Mouse (Mus musculus): ENCODE measurements around the gene Mr1.

Gene Mr1

GRCm38 (mm10) chr1:155093145-155093791, 53.3 kb downstream of the Mr1 start:
- DNase-seq: no peak

DNA sequence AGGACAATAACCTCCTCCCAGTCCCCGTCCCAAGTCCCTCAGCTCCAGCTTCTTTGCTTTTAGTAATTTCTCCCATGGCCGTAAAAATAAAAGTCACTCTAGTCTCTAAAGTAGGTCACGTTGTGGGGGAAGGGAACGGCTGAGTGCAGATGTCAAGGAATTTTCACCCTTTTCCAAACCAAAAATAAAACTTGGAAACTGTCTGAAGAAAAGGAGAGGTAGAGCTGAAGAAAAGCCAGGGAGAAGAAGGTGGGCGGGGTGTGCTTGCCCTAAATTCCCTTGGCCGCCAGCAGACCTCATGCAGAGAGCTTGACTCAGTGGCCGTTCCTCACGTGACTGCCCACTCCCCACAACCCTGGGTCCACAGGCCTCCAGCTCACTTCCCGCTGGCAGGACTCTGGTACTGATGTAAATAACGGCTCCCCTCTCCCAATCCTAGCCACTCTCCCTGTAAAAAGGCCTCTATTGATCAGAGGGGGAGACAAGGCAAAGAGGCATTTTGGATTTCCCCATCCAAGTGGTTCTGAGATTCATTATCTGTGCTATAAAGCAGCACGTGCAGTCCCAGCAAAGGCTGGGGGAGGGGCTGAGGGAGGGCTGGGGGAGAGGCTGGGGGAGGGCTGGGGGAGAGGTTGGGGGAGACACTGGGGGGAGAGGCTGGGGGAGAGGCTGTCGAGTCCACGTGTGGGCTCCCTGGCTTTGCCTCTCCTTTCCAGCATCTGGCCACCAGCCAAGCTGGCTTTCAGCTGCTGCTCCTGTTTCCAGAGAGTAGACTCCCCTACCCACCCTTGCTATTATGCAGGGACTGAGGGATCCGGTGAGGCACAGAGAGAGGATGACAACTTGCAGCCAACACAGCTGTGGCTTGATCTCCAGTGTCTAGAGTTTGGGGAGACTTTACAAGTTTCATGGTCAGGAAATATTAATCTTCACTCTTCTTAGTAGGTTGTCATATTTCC, 54.5 kb downstream of the Mr1 start:
- peak; percentile 50 for DNase-seq

DNA sequence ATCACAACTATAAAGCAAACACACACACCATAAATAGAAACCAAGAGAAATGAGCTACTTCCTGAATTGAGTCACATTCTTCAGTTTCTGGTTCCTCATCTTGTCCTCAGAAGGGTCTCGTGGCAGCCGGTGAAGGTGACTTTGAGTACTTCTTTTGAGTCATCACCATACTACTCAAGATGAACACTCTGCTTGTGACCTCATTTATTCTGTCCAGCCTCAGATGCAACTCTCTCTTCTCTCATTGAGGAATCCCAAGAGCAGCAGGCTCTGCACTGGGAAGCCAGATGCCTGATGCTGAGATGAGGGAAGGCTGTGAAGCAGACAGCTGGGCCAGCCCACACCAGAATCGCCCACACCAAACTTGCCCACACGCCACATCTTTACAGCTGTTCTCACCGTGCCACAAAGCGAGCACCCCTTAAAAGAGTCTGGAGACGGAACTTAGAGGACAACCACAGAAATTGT, 55.2 kb downstream of the Mr1 start:
- no peak for DNase-seq

DNA sequence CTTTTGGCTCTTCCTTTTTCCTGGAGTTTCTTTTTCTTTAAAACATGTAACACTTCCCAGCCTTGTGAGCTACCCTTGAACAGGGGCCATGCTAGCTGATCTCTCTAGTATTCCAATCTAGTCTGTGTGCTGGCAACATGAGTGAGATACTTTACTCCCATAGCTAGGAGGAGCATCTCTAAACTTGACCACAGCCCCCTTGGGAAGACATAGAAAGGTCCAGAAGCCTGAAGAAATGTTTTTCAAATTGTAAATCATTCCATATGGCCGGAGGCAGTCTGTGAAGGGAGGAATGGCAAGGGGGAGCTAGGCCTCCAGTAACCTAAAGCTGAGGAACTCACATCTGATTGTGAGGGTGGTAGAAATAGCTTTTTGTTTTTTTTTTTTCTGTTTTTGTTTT, 55.9 kb downstream of the Mr1 start:
- no peak for DNase-seq

DNA sequence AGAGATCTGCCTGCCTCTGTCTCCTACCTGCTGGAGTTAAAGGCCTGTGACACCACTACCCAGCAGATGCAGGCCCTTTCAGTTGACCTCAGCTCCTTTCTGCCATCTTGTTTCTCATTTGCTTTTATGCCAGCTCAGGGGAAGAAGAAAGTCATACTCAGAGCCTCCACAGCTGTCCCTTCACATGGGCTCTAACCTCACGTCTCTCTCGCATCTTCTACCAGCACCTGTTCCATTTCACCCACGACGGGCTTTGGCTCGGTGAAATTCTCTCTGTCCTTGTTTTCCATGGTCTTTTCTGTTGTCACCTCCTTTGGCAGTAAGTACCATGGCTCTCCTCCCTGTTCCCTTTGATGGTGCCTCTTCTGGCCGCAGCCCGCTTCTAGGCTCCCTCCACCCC, 56.3 kb downstream of the Mr1 start:
- no peak for DNase-seq

GRCm38 (mm10) chr1:155088847-155089603, 57.6 kb downstream of the Mr1 start:
- DNase-seq: no peak

DNA sequence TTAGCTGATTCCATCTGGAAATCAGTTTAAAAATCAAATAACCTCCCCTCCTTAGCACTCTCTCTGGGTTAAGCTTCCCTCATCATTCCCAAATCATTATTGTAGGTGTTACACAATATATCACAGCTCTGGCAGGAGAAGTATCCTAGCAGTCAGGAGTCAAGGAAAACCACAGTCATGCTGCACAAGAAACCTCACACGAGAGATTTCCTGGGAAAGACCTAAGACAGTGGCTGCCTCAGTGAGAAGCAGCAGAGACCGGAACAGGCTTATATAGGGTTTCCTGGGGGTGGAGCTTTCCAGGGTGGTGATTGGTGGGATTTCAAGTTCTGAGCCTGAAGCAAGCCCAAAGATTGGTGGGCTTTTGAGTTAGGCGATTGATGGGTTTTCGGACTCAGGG, 58.6 kb downstream of the Mr1 start:
- DNase-seq: no peak

- DNase-seq: no peak
Measured at GRCm38 (mm10) chr1:155086893-155087292, 59.7 kb downstream of the Mr1 start.

DNA sequence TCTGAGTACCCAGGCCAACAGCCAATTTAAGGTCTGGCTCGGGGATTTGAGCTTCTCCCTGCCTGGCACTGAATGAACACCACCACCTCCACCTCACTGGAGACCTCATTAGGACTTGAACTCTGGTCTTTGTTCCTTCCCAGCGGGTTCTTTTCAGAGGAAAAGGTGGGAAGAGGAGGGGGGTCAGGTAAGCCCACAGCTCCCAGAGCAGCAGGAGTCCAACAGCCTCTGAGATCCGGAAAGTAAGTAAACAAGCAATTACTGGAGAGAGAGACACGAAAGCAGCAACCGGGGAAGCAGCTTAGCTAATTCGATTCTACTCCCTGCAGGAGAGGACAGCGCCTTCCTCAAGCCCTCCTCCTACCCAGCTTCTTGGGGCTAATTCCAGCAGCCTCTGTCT, 60.2 kb downstream of the Mr1 start:
- no peak for DNase-seq

DNA sequence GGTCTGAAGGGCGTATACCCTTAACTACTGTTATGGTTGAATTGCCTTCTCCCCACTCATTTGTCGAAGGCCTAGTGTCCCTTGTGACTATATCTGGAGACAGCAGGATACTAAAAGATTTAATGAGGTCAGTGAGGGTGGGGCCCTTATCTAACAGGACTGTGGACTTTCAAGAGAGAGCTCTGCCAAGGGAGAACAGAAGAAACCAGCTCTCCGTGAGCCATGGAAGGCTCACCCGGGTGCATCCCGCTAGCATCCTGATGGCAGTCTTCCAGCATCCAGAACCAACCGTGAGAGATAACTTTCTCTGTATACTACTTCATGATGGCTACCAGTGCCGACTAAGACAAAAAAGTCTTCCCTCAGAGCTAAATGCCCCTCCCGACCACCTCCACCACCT, 61.8 kb downstream of the Mr1 start:
- no peak for DNase-seq

DNA sequence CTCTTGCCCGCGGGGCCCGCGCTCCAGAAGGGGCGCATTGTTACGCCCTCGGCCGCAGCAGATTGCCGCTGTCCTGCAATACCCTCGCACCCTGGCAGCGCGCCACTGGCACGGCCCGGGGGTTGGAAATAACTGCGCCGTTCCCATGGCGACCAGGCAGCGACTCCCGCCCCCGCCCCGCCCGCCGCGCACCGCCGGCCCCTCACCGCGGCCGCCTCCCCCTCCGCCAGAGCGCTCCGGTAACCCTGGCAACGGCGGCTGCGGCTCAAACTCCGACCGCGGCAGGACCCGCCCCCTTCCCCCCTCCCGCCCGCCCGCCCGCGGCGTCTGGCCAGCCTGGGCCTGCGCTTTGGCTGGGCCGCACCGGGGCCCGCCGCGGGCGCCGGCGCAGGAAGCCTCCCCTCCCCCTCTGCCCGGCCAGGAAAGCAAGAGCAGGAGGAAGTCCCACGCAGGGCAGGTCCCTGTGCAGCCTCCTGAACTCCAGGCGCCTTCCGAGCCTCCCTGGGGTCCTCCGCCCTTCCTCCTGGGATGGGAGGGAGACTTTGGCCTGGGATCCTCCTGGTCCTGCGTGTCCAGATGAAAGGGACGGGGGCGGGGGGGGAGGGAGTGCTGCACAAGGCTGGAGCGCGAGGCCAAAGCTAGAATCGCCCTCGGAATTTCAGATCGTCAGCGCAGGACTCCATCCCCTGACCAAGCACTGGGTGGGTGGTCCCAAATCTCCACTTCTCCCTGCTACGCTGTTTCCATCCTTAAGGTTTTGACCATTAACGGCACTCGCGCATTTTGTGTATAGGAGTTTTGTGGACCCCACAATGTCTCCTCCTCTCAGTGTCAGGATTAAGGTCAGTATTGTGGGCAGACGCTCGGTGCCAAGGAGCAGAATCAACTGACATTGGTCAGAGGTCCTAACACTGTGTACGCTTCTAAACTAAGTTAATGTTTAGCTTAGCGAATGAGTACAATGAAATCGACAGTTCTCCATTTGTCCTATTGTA, 63.0 kb downstream of the Mr1 start:
- DNase-seq: peak; percentile 90

DNA sequence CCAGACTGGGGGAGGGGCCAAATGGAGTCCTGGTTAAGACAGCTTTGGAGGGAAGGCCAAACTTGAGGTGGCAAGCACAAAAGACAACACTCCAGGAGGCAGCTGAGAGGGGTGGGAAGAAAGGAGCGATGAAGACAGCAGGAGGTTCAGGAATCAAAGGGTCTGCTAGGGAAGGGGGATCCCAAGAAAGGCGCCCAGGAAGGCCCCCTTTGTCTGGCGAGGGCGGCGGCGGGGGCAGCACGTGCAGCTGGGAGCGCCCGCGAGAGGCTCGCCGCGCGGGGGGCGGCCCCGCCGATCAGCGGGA, 63.7 kb downstream of the Mr1 start:
- DNase-seq: peak; percentile 39

DNA sequence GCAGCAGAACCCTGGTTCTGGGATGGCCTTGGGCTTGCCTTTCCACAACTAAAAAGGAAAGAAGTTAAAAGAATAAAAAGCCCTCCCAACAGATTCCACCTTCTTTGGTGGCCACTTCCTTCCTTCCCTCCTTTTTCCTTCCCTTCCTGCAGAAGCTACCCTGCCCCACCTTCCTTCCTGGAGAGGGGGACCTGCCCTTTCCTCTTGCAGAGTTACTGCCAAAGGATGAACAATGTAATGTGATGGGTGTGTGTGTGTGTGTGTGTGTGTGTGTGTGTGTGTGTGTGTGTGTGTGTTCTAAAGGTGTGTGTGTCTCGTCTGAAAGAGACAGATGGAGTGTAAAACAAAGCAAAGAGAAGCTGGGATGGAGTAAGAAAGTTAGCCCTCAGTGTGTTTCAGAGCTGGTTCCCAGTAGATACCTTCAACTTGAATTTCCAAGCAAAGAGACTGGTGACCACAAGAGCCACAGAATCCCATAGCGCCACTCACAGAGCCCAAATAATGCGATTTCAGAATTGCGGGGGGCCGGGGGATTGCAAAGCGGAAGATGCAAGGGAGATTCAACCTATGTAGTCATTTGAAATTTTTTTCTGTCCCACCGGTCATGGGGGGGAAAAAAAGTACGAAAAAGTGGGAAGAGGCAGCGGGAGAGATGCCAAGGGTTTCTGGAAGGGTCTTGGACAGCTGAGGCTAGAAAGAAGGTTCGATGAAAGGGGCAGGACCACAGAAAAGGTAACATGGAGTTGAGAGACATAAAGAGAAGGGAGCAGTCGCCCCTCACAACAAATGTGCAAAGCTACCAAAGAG, 64.3 kb downstream of the Mr1 start:
- no peak for DNase-seq

DNA sequence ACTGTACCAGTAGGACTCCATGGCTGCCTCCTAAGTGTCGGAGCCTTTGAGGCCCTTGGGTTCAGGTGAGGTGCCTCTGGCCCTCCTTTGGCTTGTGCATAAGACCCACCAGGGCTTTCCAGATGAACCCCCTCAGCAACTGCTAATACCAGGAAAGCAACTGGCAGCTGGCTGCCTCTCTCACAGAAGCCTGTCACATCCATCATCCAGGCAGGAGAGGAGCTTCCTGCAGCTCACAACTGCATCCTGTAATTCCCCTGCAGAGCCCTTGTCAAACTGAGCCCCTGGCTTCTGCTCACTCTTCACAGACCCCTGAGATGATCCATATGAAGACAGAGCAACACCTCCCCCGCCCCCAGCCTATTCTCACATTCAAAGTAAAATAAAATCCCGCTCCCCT, 68.9 kb downstream of the Mr1 start:
- DNase-seq: no peak

All from liver (tissue).